Mouse (Mus musculus): ENCODE measurements around the gene Efna5. TPM values are rescaled to one million over a fixed set of nuclear protein-coding genes. Genes with fewer than 3 reads are reported as not detected.

The Efna5 gene
- polyA plus RNA-seq, 1 experiment from 2014 or later: 17.3 TPM

- Histone ChIP-seq H3K4me3 (replicated peaks; ENCODE audit: low read depth, low read length) (no peak overlapping the region), H3K9ac (ENCODE audit: low read depth, low read length) (no peak overlapping the region), H3K9me3 (replicated peaks; ENCODE audit: low read length) (no peaks in the 10 kb centered on the region), H3K4me1 (replicated peaks; ENCODE audit: insufficient read depth, low read length) (peaks cover 14% of the 10 kb centered on the region; the same call in 1 of the 2 replicates), H3K4me2 (ENCODE audit: low read length) (peak overlapping the region; percentile 34; the same call in 1 of the 2 replicates), H3K27ac (no peak overlapping the region), H3K27me3 (ENCODE audit: insufficient read depth, low read length) (no peaks in the 10 kb centered on the region), H3K36me3 (ENCODE audit: insufficient read depth, low read length) (no peaks in the 10 kb centered on the region)
- WGBS: 28% methylated on average over 8 of the region's 8 CpGs
- peak; percentile 47 for DNase-seq (ENCODE audit: low spot score)
- no peak for ATAC-seq (replicated peaks; ENCODE audit: low FRiP score, low read depth)
- no peak for TF ChIP-seq CTCF (IDR thresholded peaks at IDR 0.05; ENCODE audit: low read depth)
Measured at GRCm38 (mm10) chr17:62747381-62747780, 133.7 kb downstream of the Efna5 start.

DNA sequence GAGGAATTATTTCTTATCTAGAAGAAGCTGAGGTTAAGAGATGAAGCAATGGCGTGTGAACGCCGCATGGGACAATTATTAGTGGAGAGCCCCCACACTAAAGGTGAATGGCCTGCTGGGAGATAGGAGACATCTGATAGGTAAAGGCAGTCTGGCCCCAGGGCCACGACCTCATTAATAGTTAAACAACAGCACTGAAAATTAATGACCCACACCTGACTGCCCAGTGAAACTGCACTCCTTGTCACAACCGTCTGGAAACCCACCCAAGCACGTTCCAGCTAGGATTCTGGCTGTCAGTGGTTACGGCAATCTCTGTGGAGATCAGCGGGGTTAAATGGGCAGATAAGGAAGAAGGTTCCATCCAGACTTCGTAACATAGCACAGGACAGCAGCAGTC is 134.3 kb downstream of the Efna5 start:
- Histone ChIP-seq H3K36me3 (ENCODE audit: insufficient read depth, low read length) (no peaks in the 10 kb centered on the region), H3K4me1 (replicated peaks; ENCODE audit: insufficient read depth, low read length) (peaks cover 14% of the 10 kb centered on the region; the same call in 1 of the 2 replicates), H3K9me3 (replicated peaks; ENCODE audit: low read length) (no peaks in the 10 kb centered on the region), H3K4me3 (replicated peaks; ENCODE audit: low read depth, low read length) (no peak overlapping the region), H3K27ac (no peak overlapping the region), H3K4me2 (ENCODE audit: low read length) (peak overlapping the region; percentile 34; the same call in 1 of the 2 replicates), H3K27me3 (ENCODE audit: insufficient read depth, low read length) (no peaks in the 10 kb centered on the region), H3K9ac (ENCODE audit: low read depth, low read length) (no peak overlapping the region)
- no peak for TF ChIP-seq CTCF (IDR thresholded peaks at IDR 0.05; ENCODE audit: low read depth)
- WGBS: 33% methylated on average over 9 of the region's 9 CpGs
- ATAC-seq (replicated peaks; ENCODE audit: low FRiP score, low read depth) (peak; percentile 63), DNase-seq (ENCODE audit: low spot score) (peak; percentile 64)

- Histone ChIP-seq H3K9ac (ENCODE audit: low read depth, low read length) (no peak overlapping the region), H3K4me2 (ENCODE audit: low read length) (no peak overlapping the region), H3K27ac (no peak overlapping the region), H3K4me3 (replicated peaks; ENCODE audit: low read depth, low read length) (no peak overlapping the region), H3K36me3 (ENCODE audit: insufficient read depth, low read length) (no peaks in the 10 kb centered on the region), H3K27me3 (ENCODE audit: insufficient read depth, low read length) (no peaks in the 10 kb centered on the region), H3K9me3 (replicated peaks; ENCODE audit: low read length) (no peaks in the 10 kb centered on the region), H3K4me1 (replicated peaks; ENCODE audit: insufficient read depth, low read length) (peaks cover 14% of the 10 kb centered on the region; the same call in 1 of the 2 replicates)
- 84% methylated on average over 4 of the region's 4 CpGs for WGBS
- DNase-seq (ENCODE audit: low spot score): no peak
- no peak for ATAC-seq (replicated peaks; ENCODE audit: low FRiP score, low read depth)
- no peak for TF ChIP-seq CTCF (IDR thresholded peaks at IDR 0.05; ENCODE audit: low read depth)
Measured at GRCm38 (mm10) chr17:62745286-62745685, 135.8 kb downstream of the Efna5 start.

DNA sequence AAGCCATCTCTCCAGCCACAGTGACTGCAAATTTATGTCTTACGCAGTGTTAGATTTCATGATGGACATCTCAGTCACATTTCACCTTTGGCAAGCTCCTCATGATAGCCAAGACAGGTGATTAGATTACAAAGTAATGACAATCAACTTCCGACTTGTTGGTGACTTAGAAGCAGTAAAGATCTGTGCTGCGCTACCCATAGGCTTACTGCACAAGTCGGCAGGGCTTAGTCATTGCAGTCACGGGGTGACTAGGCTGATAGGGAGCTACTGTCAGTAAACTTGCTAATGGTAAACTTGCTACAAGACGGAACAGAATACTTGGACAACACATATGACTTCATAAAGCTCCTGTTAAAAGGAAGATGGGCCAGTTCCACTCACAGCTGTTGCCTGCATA is 136.9 kb downstream of the Efna5 start:
- H3K9me3 ChIP-seq (replicated peaks; ENCODE audit: low read length): no peaks in the 10 kb centered on the region
- H3K9ac ChIP-seq (ENCODE audit: low read depth, low read length): no peak overlapping the region
- no peak overlapping the region for H3K27ac ChIP-seq
- ATAC-seq (replicated peaks; ENCODE audit: low FRiP score, low read depth): no peak
- H3K4me2 ChIP-seq (ENCODE audit: low read length): no peak overlapping the region
- no peak for TF ChIP-seq CTCF (IDR thresholded peaks at IDR 0.05; ENCODE audit: low read depth)
- H3K4me1 ChIP-seq (replicated peaks; ENCODE audit: insufficient read depth, low read length): peaks cover 13% of the 10 kb centered on the region; the same call in 1 of the 2 replicates
- H3K27me3 ChIP-seq (ENCODE audit: insufficient read depth, low read length): no peaks in the 10 kb centered on the region
- no peaks in the 10 kb centered on the region for H3K36me3 ChIP-seq (ENCODE audit: insufficient read depth, low read length)
- no peak overlapping the region for H3K4me3 ChIP-seq (replicated peaks; ENCODE audit: low read depth, low read length)
- WGBS: 64% methylated on average over 6 of the region's 6 CpGs
- DNase-seq (ENCODE audit: low spot score): no peak

DNA sequence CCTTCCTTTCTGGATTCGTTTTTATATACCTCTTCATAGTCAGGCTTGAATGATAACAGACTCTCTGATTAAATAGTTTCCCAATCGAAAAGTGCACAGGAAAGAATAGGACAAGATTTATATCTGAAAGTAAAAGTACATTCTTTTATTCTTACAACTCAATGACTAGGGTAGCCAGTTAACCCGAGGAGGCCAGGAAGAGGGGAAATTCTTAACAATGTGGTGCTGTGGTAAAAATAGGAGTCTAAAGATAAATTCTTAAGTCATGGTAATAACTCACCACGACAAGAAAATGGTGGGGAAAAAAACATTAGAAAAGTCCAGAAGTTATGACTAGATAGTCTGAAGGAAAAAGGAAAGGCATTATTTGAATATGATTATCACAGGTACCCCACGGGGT is 139.4 kb downstream of the Efna5 start:
- no peak overlapping the region for H3K27ac ChIP-seq
- H3K9me3 ChIP-seq (replicated peaks; ENCODE audit: low read length): no peaks in the 10 kb centered on the region
- 0 out of 2 replicates have a peak, but pooled peaks cover 5% of the 10 kb centered on the region for H3K4me1 ChIP-seq (replicated peaks; ENCODE audit: insufficient read depth, low read length)
- TF ChIP-seq CTCF (IDR thresholded peaks at IDR 0.05; ENCODE audit: low read depth): no peak
- peak; percentile 46 for DNase-seq (ENCODE audit: low spot score)
- no peak for ATAC-seq (replicated peaks; ENCODE audit: low FRiP score, low read depth)
- H3K9ac ChIP-seq (ENCODE audit: low read depth, low read length): no peak overlapping the region
- H3K4me2 ChIP-seq (ENCODE audit: low read length): no peak overlapping the region
- H3K4me3 ChIP-seq (replicated peaks; ENCODE audit: low read depth, low read length): no peak overlapping the region
- H3K36me3 ChIP-seq (ENCODE audit: insufficient read depth, low read length): no peaks in the 10 kb centered on the region
- no peaks in the 10 kb centered on the region for H3K27me3 ChIP-seq (ENCODE audit: insufficient read depth, low read length)
- WGBS: 42% methylated on average over 5 of the region's 5 CpGs

- Histone ChIP-seq H3K4me1 (replicated peaks; ENCODE audit: insufficient read depth, low read length) (0 out of 2 replicates have a peak, but pooled peaks cover under 1% of the 10 kb centered on the region), H3K9me3 (replicated peaks; ENCODE audit: low read length) (no peaks in the 10 kb centered on the region), H3K27ac (no peak overlapping the region), H3K4me3 (replicated peaks; ENCODE audit: low read depth, low read length) (no peak overlapping the region), H3K4me2 (ENCODE audit: low read length) (no peak overlapping the region), H3K27me3 (ENCODE audit: insufficient read depth, low read length) (no peaks in the 10 kb centered on the region), H3K36me3 (ENCODE audit: insufficient read depth, low read length) (no peaks in the 10 kb centered on the region), H3K9ac (ENCODE audit: low read depth, low read length) (no peak overlapping the region)
- whole genome bisulfite sequencing: 68% methylated on average over 6 of the region's 6 CpGs
- no peak for DNase-seq (ENCODE audit: low spot score)
- no peak for ATAC-seq (replicated peaks; ENCODE audit: low FRiP score, low read depth)
- TF ChIP-seq CTCF (IDR thresholded peaks at IDR 0.05; ENCODE audit: low read depth): no peak
Measured at GRCm38 (mm10) chr17:62741020-62741419, 140.1 kb downstream of the Efna5 start.

GRCm38 (mm10) chr17:62739993-62740392 is 141.1 kb downstream of the Efna5 start:
- H3K36me3 ChIP-seq (ENCODE audit: insufficient read depth, low read length): no peaks in the 10 kb centered on the region
- H3K4me2 ChIP-seq (ENCODE audit: low read length): no peak overlapping the region
- H3K4me1 ChIP-seq (replicated peaks; ENCODE audit: insufficient read depth, low read length): no peaks in the 10 kb centered on the region
- WGBS: 93% methylated on average over 6 of the region's 6 CpGs
- TF ChIP-seq CTCF (IDR thresholded peaks at IDR 0.05; ENCODE audit: low read depth): no peak
- ATAC-seq (replicated peaks; ENCODE audit: low FRiP score, low read depth) (no peak), DNase-seq (ENCODE audit: low spot score) (no peak)
- no peak overlapping the region for H3K4me3 ChIP-seq (replicated peaks; ENCODE audit: low read depth, low read length)
- H3K27me3 ChIP-seq (ENCODE audit: insufficient read depth, low read length): no peaks in the 10 kb centered on the region
- no peak overlapping the region for H3K9ac ChIP-seq (ENCODE audit: low read depth, low read length)
- H3K9me3 ChIP-seq (replicated peaks; ENCODE audit: low read length): no peaks in the 10 kb centered on the region
- no peak overlapping the region for H3K27ac ChIP-seq

Measured in kidney, postnatal 0 days (tissue).